Mouse (Mus musculus) stomach, embryonic 16.5 days (tissue): ENCODE data around the gene Olfr609. TPM values are rescaled to one million over a fixed set of nuclear protein-coding genes. Genes with fewer than 3 reads are reported as not detected.
"Not testable (repeated sequence)": the region's sequence is repeated elsewhere in the genome, so short reads cannot be mapped to it uniquely, and the experiment has no call there.

Experiments used
- ATAC-seq: fragments of 200-750 bp; cut with Nextera tagmentation; 2 replicates; pipeline ENCODE4 v1.8.0; 2017; ENCODE audit warnings: moderate number of reproducible peaks, moderate TSS enrichment; ENCODE audit not compliant: insufficient read depth, low FRiP score
- H3K27ac ChIP-seq: fragments of 300-500 bp; sonication (generic); 2 replicates; pipeline ENCODE4 v1.5.1; 2014; ENCODE audit warnings: low read length
- H3K27me3 ChIP-seq: fragments of 300-500 bp; sonication (generic); 2 replicates; pipeline ENCODE4 v1.6.1; 2014; ENCODE audit warnings: low read length, control low read depth, mixed read lengths; ENCODE audit not compliant: control insufficient read depth, insufficient read depth
- H3K36me3 ChIP-seq: fragments of 300-500 bp; sonication (generic); 2 replicates; pipeline ENCODE4 v1.6.1; 2014; ENCODE audit warnings: low read length; ENCODE audit not compliant: control insufficient read depth, insufficient read depth
- H3K4me1 ChIP-seq: fragments of 300-500 bp; sonication (generic); 2 replicates; pipeline ENCODE4 v1.6.1; 2014; ENCODE audit warnings: low read length, control low read depth, mixed read lengths; ENCODE audit not compliant: control insufficient read depth, insufficient read depth
- H3K4me2 ChIP-seq: fragments of 300-500 bp; sonication (generic); 2 replicates; pipeline ENCODE4 v1.6.1; 2014; ENCODE audit warnings: low read depth, low read length, mixed read lengths
- H3K4me3 ChIP-seq: fragments of 300-500 bp; sonication (generic); replicated peaks from 2 replicates; pipeline ENCODE4 v1.5.1; 2014; ENCODE audit warnings: mild to moderate bottlenecking, low read length
- H3K9ac ChIP-seq: fragments of 300-500 bp; sonication (generic); 2 replicates; pipeline ENCODE4 v1.6.1; 2014; ENCODE audit warnings: low read length
- H3K9me3 ChIP-seq: fragments of 300-500 bp; sonication (generic); replicated peaks from 2 replicates; pipeline ENCODE4 v1.6.1; 2016; ENCODE audit warnings: low read length, control low read depth; ENCODE audit not compliant: control insufficient read depth
- WGBS: fragments of 180-500 bp; shearing (Covaris S2); extraction: QIAGEN DNeasy Blood & Tissue Kit; methylation state at CpG from one replicate; pipeline ENCODE4 v1.1.7; 2014; 5-methylcytosine and 5-hydroxymethylcytosine counted together
- polyA plus RNA-seq: library from polyadenylated mRNA; unstranded; fragments of >200 nt; fragmentation: Nextera tagmentation; extraction: Ambion mirVana; gene quantifications from 2 replicates; pipeline ENCODE4 v1.2.1, GENCODE M21; 2015

The Olfr609 gene
- polyA plus RNA-seq: not detected in 2 replicates

GRCm38 (mm10) chr7:103497962-103498361 is at the start of gene Olfr609:
TSS of gene Olfr609 (minus strand) at chr7:103498062.
- WGBS: 58% methylated on average over 1 of the region's 1 CpGs
- H3K9me3 ChIP-seq: no peaks in the 10 kb centered on the region
- ATAC-seq: no peak

GRCm38 (mm10) chr7:103542617-103543016 is 44.8 kb upstream of the Olfr609 start, which contains the start of gene Olfr612:
TSS of gene Olfr612 (minus strand) at chr7:103542717.
- not testable (repeated sequence) for H3K9me3 ChIP-seq, H3K4me3 ChIP-seq, H3K36me3 ChIP-seq, H3K27me3 ChIP-seq, H3K27ac ChIP-seq, H3K4me2 ChIP-seq, H3K4me1 ChIP-seq, ATAC-seq, H3K9ac ChIP-seq
- 73% methylated on average over 2 of the region's 2 CpGs for WGBS

More at GRCm38 (mm10) chr7:103497962-103498361, at the start of gene Olfr609:
- Histone ChIP-seq H3K4me2 (no peak within 1 kb of the TSS), H3K27ac (no peak within 1 kb of the TSS), H3K4me1 (no peaks in the 10 kb centered on the region), H3K9ac (no peak within 1 kb of the TSS), H3K27me3 (no peaks in the 10 kb centered on the region), H3K4me3 (no peak within 1 kb of the TSS), H3K36me3 (no peaks in the 10 kb centered on the region)

GRCm38 (mm10) chr7:103520746-103521145 is 22.9 kb upstream of the Olfr609 start, which contains the start of gene Olfr611:
TSS of gene Olfr611 (minus strand) at chr7:103520846.
- not testable (repeated sequence) for H3K9ac ChIP-seq, H3K9me3 ChIP-seq, H3K4me2 ChIP-seq, H3K4me1 ChIP-seq, H3K27me3 ChIP-seq, H3K36me3 ChIP-seq, H3K4me3 ChIP-seq, ATAC-seq, H3K27ac ChIP-seq
- 66% methylated on average over 1 of the region's 1 CpGs for WGBS

- H3K9me3 ChIP-seq: no peaks in the 10 kb centered on the region
- no peaks in the 10 kb centered on the region for H3K36me3 ChIP-seq
- H3K9ac ChIP-seq: no peak within 1 kb of the TSS
- H3K4me2 ChIP-seq: no peak within 1 kb of the TSS
- no peaks in the 10 kb centered on the region for H3K27me3 ChIP-seq
- no peak for ATAC-seq
- no peak within 1 kb of the TSS for H3K27ac ChIP-seq
- no peak within 1 kb of the TSS for H3K4me3 ChIP-seq
- H3K4me1 ChIP-seq: no peaks in the 10 kb centered on the region
- 83% methylated on average over 2 of the region's 2 CpGs for WGBS
Observed at GRCm38 (mm10) chr7:103512022-103512421, 14.2 kb upstream of the Olfr609 start, which contains the start of gene Olfr610. TSS of gene Olfr610 (minus strand) at chr7:103512122.

- H3K27ac ChIP-seq, H3K4me2 ChIP-seq, ATAC-seq, H3K9me3 ChIP-seq, H3K27me3 ChIP-seq, H3K9ac ChIP-seq, H3K36me3 ChIP-seq, H3K4me3 ChIP-seq, H3K4me1 ChIP-seq: not testable (repeated sequence)
- 77% methylated on average over 9 of the region's 9 CpGs for WGBS
Observed at GRCm38 (mm10) chr7:103477106-103477505, 20.8 kb downstream of the Olfr609 start.

- Histone ChIP-seq H3K4me3 (no peak within 1 kb of the TSS), H3K9ac (no peak within 1 kb of the TSS), H3K9me3 (no peaks in the 10 kb centered on the region), H3K27ac (no peak within 1 kb of the TSS), H3K36me3 (no peaks in the 10 kb centered on the region), H3K27me3 (no peaks in the 10 kb centered on the region), H3K4me1 (no peaks in the 10 kb centered on the region), H3K4me2 (no peak within 1 kb of the TSS)
- no peak for ATAC-seq
Observed at GRCm38 (mm10) chr7:103469577-103469976, 28.3 kb downstream of the Olfr609 start, which contains the start of gene Olfr608. TSS of gene Olfr608 (plus strand) at chr7:103469877.

- Histone ChIP-seq H3K9ac (no peak overlapping the region), H3K27me3 (no peaks in the 10 kb centered on the region), H3K36me3 (no peaks in the 10 kb centered on the region), H3K4me1 (no peaks in the 10 kb centered on the region), H3K4me3 (no peak overlapping the region), H3K4me2 (no peak overlapping the region), H3K27ac (no peak overlapping the region), H3K9me3 (no peaks in the 10 kb centered on the region)
- 77% methylated on average over 5 of the region's 5 CpGs for WGBS
- ATAC-seq: no peak
Observed at GRCm38 (mm10) chr7:103460590-103460989, 37.3 kb downstream of the Olfr609 start.

GRCm38 (mm10) chr7:103448746-103449145 is 49.1 kb downstream of the Olfr609 start, which contains the start of gene Olfr606:
TSS of gene Olfr606 (plus strand) at chr7:103449046.
- no peaks in the 10 kb centered on the region for H3K9me3 ChIP-seq
- no peak within 1 kb of the TSS for H3K4me2 ChIP-seq
- WGBS: 91% methylated on average over 2 of the region's 2 CpGs
- H3K27me3 ChIP-seq: no peaks in the 10 kb centered on the region
- no peak within 1 kb of the TSS for H3K4me3 ChIP-seq
- H3K36me3 ChIP-seq: no peaks in the 10 kb centered on the region
- no peak within 1 kb of the TSS for H3K27ac ChIP-seq
- H3K4me1 ChIP-seq: no peaks in the 10 kb centered on the region
- ATAC-seq: no peak
- no peak within 1 kb of the TSS for H3K9ac ChIP-seq

GRCm38 (mm10) chr7:103445339-103445738 is 52.5 kb downstream of the Olfr609 start, which contains the start of gene Olfr605:
TSS of gene Olfr605 (minus strand) at chr7:103445439.
- Histone ChIP-seq H3K9ac (no peak within 1 kb of the TSS), H3K9me3 (no peaks in the 10 kb centered on the region), H3K27me3 (no peaks in the 10 kb centered on the region), H3K36me3 (no peaks in the 10 kb centered on the region), H3K27ac (no peak within 1 kb of the TSS), H3K4me3 (no peak within 1 kb of the TSS), H3K4me1 (no peaks in the 10 kb centered on the region), H3K4me2 (no peak within 1 kb of the TSS)
- ATAC-seq: no peak
- WGBS: 74% methylated on average over 1 of the region's 1 CpGs
